Mouse (Mus musculus) kidney, adult 2 months (tissue): ENCODE measurements around the gene Tubb1.

ENCODE experiments used
- CTCF ChIP-seq: fragments of 200-500 bp; conservative IDR thresholded peaks from 2 replicates; pipeline ENCODE4 v1.5.1; 2011; ENCODE audit warnings: low read depth, mild to moderate bottlenecking, control low read depth, low read length, moderate library complexity, mixed read lengths; ENCODE audit not compliant: insufficient read depth, insufficient read length
- POLR2A ChIP-seq: fragments of 200-500 bp; IDR thresholded peaks from one replicate; pipeline ENCODE4 v1.6.1; 2011; ENCODE audit warnings: low read depth, low read length, control low read depth

DNA sequence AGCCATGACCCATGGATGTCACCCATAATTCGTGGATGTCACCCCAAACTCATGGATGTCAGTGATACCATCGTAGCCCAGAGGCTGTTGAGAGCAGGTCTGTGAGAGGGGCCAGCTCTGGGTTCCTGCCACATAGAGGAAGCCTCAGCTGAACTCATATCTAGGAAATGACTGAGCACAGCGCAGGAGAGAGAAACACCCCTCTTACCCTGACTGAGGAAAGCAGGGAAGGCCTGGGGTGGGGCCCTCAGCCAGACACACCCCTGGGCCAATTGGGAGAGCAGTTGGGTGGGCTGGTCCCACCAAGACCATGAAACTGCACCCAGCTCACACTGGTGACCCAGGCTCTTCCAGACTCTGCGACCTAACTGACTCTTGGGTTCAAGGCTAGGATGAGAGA is at the start of gene Tubb1:
- TF ChIP-seq CTCF: no peak
- no peak for TF ChIP-seq POLR2A
